Mouse (Mus musculus): Measurements from ENCODE around the gene Pls3.
A peak's percentile ranks its signal among the peaks of the same experiment; 100 is the strongest.
"Not testable (repeated sequence)": the region's sequence is repeated elsewhere in the genome, so short reads cannot be mapped to it uniquely, and the experiment has no call there.

Pls3 gene

GRCm38 (mm10) chrX:75764794-75765328, 110.1 kb downstream of the Pls3 start:
- no peak for DNase-seq

GRCm38 (mm10) chrX:75764135-75764793, 110.7 kb downstream of the Pls3 start:
- peak; percentile 59 to 60 for DNase-seq

GRCm38 (mm10) chrX:75759461-75759860, 115.5 kb downstream of the Pls3 start:
- peak in 1 of 2 experiments; percentile 23 for DNase-seq

- peak in 1 of 2 experiments; percentile 79 for DNase-seq
Measured at GRCm38 (mm10) chrX:75759036-75759435, 115.9 kb downstream of the Pls3 start.

GRCm38 (mm10) chrX:75757966-75758365, 117.0 kb downstream of the Pls3 start:
- DNase-seq, result peak in 1 of 2 experiments; percentile 73

GRCm38 (mm10) chrX:75754531-75754930, 120.5 kb downstream of the Pls3 start:
- DNase-seq, result peak in 1 of 2 experiments; percentile 42

GRCm38 (mm10) chrX:75750126-75750725, 124.8 kb downstream of the Pls3 start:
- peak in 1 of 2 experiments; percentile 69 for DNase-seq

- DNase-seq, result peak in 1 of 2 experiments; percentile 81
Measured at GRCm38 (mm10) chrX:75749312-75749711, 125.7 kb downstream of the Pls3 start.

GRCm38 (mm10) chrX:75744466-75744865, 130.5 kb downstream of the Pls3 start:
- peak in 1 of 2 experiments; percentile 82 for DNase-seq

GRCm38 (mm10) chrX:75739464-75739863, 135.5 kb downstream of the Pls3 start:
- DNase-seq, result not testable (repeated sequence)
